Mouse (Mus musculus) lung, embryonic 14.5 days (tissue): ENCODE data around the gene Adamtsl5. TPM values are rescaled to one million over a fixed set of nuclear protein-coding genes. Genes with fewer than 3 reads are reported as not detected.
A peak's percentile ranks its signal among the peaks of the same experiment; 100 is the strongest.

ENCODE experiments used
- ATAC-seq: fragments of 200-750 bp; cut with Nextera tagmentation; 2 replicates; pipeline ENCODE4 v1.8.0; 2017; ENCODE audit warnings: mild to moderate bottlenecking, moderate TSS enrichment, moderate library complexity; ENCODE audit not compliant: insufficient read depth
- DNase-seq: peaks from one replicate; pipeline ENCODE4 v3.0.0-alpha.2; 2015
- H3K27ac ChIP-seq: fragments of 300-500 bp; sonication (generic); 2 replicates; pipeline ENCODE4 v1.5.1; 2014; ENCODE audit warnings: low read depth, mild to moderate bottlenecking, moderate library complexity
- H3K27me3 ChIP-seq: fragments of 300-500 bp; sonication (generic); 2 replicates; pipeline ENCODE4 v1.6.1; 2014; ENCODE audit warnings: low read length, control low read depth; ENCODE audit not compliant: insufficient read depth
- H3K36me3 ChIP-seq: fragments of 300-500 bp; sonication (generic); 2 replicates; pipeline ENCODE4 v1.6.1; 2014; ENCODE audit warnings: control low read depth; ENCODE audit not compliant: insufficient read depth
- H3K4me1 ChIP-seq: fragments of 300-500 bp; sonication (generic); 2 replicates; pipeline ENCODE4 v1.6.1; 2014; ENCODE audit warnings: antibody characterized with exemption, control low read depth; ENCODE audit not compliant: insufficient read depth
- H3K4me2 ChIP-seq: fragments of 300-500 bp; sonication (generic); 2 replicates; pipeline ENCODE4 v1.6.1; 2014; ENCODE audit warnings: mild to moderate bottlenecking
- H3K4me3 ChIP-seq: fragments of 300-500 bp; sonication (generic); 2 replicates; pipeline ENCODE4 v1.5.1; 2014; ENCODE audit warnings: low read depth, low read length
- H3K9ac ChIP-seq: fragments of 300-500 bp; sonication (generic); 2 replicates; pipeline ENCODE4 v1.6.1; 2014
- H3K9me3 ChIP-seq: fragments of 300-500 bp; sonication (generic); 2 replicates; pipeline ENCODE4 v1.6.1; 2016; ENCODE audit warnings: low read depth, low read length, control low read depth
- CTCF ChIP-seq: IDR thresholded peaks from 2 replicates; pipeline ENCODE4 v1.5.1; 2016; ENCODE audit warnings: antibody characterized with exemption, low read depth
- WGBS: fragments of 180-500 bp; shearing (Covaris S2); extraction: QIAGEN DNeasy Blood & Tissue Kit; methylation state at CpG from one replicate; pipeline ENCODE4 v1.1.7; 2014; 5-methylcytosine and 5-hydroxymethylcytosine counted together
- polyA plus RNA-seq: library from polyadenylated mRNA; unstranded; fragments of >200 nt; fragmentation: Nextera tagmentation; extraction: Ambion mirVana; gene quantifications from 2 replicates; pipeline ENCODE4 v1.2.1, GENCODE M21; 2014

The Adamtsl5 gene
- polyA plus RNA-seq, 1 experiment from 2014 or later: 0.68 TPM

- H3K4me1 ChIP-seq: 0 out of 2 replicates have a peak, but pooled peaks cover 3% of the 10 kb centered on the region
- DNase-seq: peak; percentile 97
- H3K27ac ChIP-seq: peak within 1 kb of the TSS; percentile 74
- no peaks in the 10 kb centered on the region for H3K9me3 ChIP-seq
- peak; percentile 50 for ATAC-seq
- H3K4me2 ChIP-seq: peak within 1 kb of the TSS; percentile 79
- H3K36me3 ChIP-seq: peaks cover 18% of the 10 kb centered on the region; the same call in 1 of the 2 replicates
- peak within 1 kb of the TSS; percentile 79 for H3K9ac ChIP-seq
- under 1% methylated on average over 34 of the region's 34 CpGs for WGBS
- peaks cover 20% of the 10 kb centered on the region for H3K27me3 ChIP-seq
- TF ChIP-seq CTCF: no peak
- peak within 1 kb of the TSS; percentile 83 for H3K4me3 ChIP-seq
Measured at GRCm38 (mm10) chr10:80320340-80320760, 27.9 kb downstream of the Adamtsl5 start, which contains the start of gene 2310011J03Rik. 2310011J03Rik (minus strand) TSS chr10:80320537.

GRCm38 (mm10) chr10:80317011-80317410, 31.2 kb downstream of the Adamtsl5 start:
- DNase-seq: no peak
- Histone ChIP-seq H3K27ac (no peak overlapping the region), H3K36me3 (peaks cover 18% of the 10 kb centered on the region; the same call in 1 of the 2 replicates), H3K9me3 (no peaks in the 10 kb centered on the region), H3K9ac (no peak overlapping the region), H3K4me3 (no peak overlapping the region), H3K4me1 (0 out of 2 replicates have a peak, but pooled peaks cover 3% of the 10 kb centered on the region), H3K27me3 (peaks cover 53% of the 10 kb centered on the region), H3K4me2 (no peak overlapping the region)
- TF ChIP-seq CTCF: no peak
- ATAC-seq: no peak
- 54% methylated on average over 10 of the region's 10 CpGs for WGBS

GRCm38 (mm10) chr10:80316359-80316781, 31.8 kb downstream of the Adamtsl5 start:
- peaks cover 59% of the 10 kb centered on the region for H3K27me3 ChIP-seq
- DNase-seq (no peak), ATAC-seq (peak; percentile 4; the same call in 1 of the 2 replicates)
- no peak overlapping the region for H3K27ac ChIP-seq
- no peak overlapping the region for H3K9ac ChIP-seq
- H3K36me3 ChIP-seq: peaks cover 18% of the 10 kb centered on the region; the same call in 1 of the 2 replicates
- H3K4me3 ChIP-seq: no peak overlapping the region
- no peak overlapping the region for H3K4me2 ChIP-seq
- 0 out of 2 replicates have a peak, but pooled peaks cover 3% of the 10 kb centered on the region for H3K4me1 ChIP-seq
- H3K9me3 ChIP-seq: no peaks in the 10 kb centered on the region
- TF ChIP-seq CTCF: no peak
- 24% methylated on average over 11 of the region's 11 CpGs for WGBS

GRCm38 (mm10) chr10:80315315-80315714, 32.9 kb downstream of the Adamtsl5 start:
- H3K4me2 ChIP-seq: no peak overlapping the region
- H3K36me3 ChIP-seq: peaks cover 18% of the 10 kb centered on the region; the same call in 1 of the 2 replicates
- ATAC-seq (no peak), DNase-seq (no peak)
- no peaks in the 10 kb centered on the region for H3K9me3 ChIP-seq
- H3K27ac ChIP-seq: no peak overlapping the region
- TF ChIP-seq CTCF: no peak
- 37% methylated on average over 27 of the region's 27 CpGs for WGBS
- H3K4me1 ChIP-seq: 0 out of 2 replicates have a peak, but pooled peaks cover 3% of the 10 kb centered on the region
- no peak overlapping the region for H3K9ac ChIP-seq
- peaks cover 70% of the 10 kb centered on the region for H3K27me3 ChIP-seq
- H3K4me3 ChIP-seq: no peak overlapping the region

GRCm38 (mm10) chr10:80314494-80315001, 33.7 kb downstream of the Adamtsl5 start:
- TF ChIP-seq CTCF: no peak
- DNase-seq (no peak), ATAC-seq (no peak)
- H3K4me2 ChIP-seq: no peak overlapping the region
- WGBS: 39% methylated on average over 16 of the region's 16 CpGs
- H3K4me1 ChIP-seq: 0 out of 2 replicates have a peak, but pooled peaks cover 1% of the 10 kb centered on the region
- H3K27ac ChIP-seq: no peak overlapping the region
- no peak overlapping the region for H3K4me3 ChIP-seq
- no peak overlapping the region for H3K9ac ChIP-seq
- H3K27me3 ChIP-seq: peaks cover 71% of the 10 kb centered on the region
- H3K9me3 ChIP-seq: no peaks in the 10 kb centered on the region
- H3K36me3 ChIP-seq: peaks cover 18% of the 10 kb centered on the region; the same call in 1 of the 2 replicates

- Histone ChIP-seq H3K27ac (no peak overlapping the region), H3K27me3 (peaks cover 71% of the 10 kb centered on the region), H3K4me1 (no peaks in the 10 kb centered on the region), H3K9me3 (no peaks in the 10 kb centered on the region), H3K4me2 (no peak overlapping the region), H3K4me3 (no peak overlapping the region), H3K9ac (no peak overlapping the region), H3K36me3 (peaks cover 15% of the 10 kb centered on the region; the same call in 1 of the 2 replicates)
- ATAC-seq (no peak), DNase-seq (peak; percentile 34)
- no peak for TF ChIP-seq CTCF
- WGBS: 34% methylated on average over 20 of the region's 20 CpGs
Measured at GRCm38 (mm10) chr10:80313627-80314201, 34.5 kb downstream of the Adamtsl5 start.
